Mouse (Mus musculus) brain, embryonic 14.5 days (tissue): ENCODE results near the gene Arhgef12. TPM values are rescaled to one million over a fixed set of nuclear protein-coding genes. Genes with fewer than 3 reads are reported as not detected.
A peak's percentile ranks its signal among the peaks of the same experiment; 100 is the strongest.
"Not testable (repeated sequence)": the region's sequence is repeated elsewhere in the genome, so short reads cannot be mapped to it uniquely, and the experiment has no call there.

Source experiments
- DNase-seq: peaks from one replicate; pipeline ENCODE4 v3.0.0-alpha.2; 2011; ENCODE audit warnings: low read depth
- CTCF ChIP-seq: fragments of 200-500 bp; IDR thresholded peaks from 2 replicates; pipeline ENCODE4 v1.5.1; 2012; ENCODE audit warnings: inconsistent platforms, mild to moderate bottlenecking, moderate library complexity, borderline replicate concordance; ENCODE audit not compliant: insufficient read depth, insufficient read length; ENCODE audit errors: extremely low read depth
- POLR2A ChIP-seq: fragments of 200-500 bp; IDR thresholded peaks from 2 replicates; pipeline ENCODE4 v1.6.1; 2012; ENCODE audit warnings: mild to moderate bottlenecking, inconsistent platforms, borderline replicate concordance; ENCODE audit not compliant: poor library complexity, insufficient read depth, insufficient read length, severe bottlenecking; ENCODE audit errors: extremely low read depth
- polyA plus RNA-seq: library from polyadenylated mRNA; depleted of rRNA; stranded (reverse); fragments of >200 nt; gene quantifications from 2 replicates; pipeline ENCODE4 v1.2.3, GENCODE M21; 2012

Arhgef12 gene
- polyA plus RNA-seq, 1 experiment, result 61.9 TPM

GRCm38 (mm10) chr9:42968894-42969521, 138.0 kb downstream of the Arhgef12 start:
- TF ChIP-seq POLR2A (no peak), CTCF (no peak)
- no peak for DNase-seq

- no peak for DNase-seq
- no peak for TF ChIP-seq POLR2A
- no peak for TF ChIP-seq CTCF
These were observed 139.3 kb downstream of the Arhgef12 start for GRCm38 (mm10) chr9:42967731-42968130.

GRCm38 (mm10) chr9:42964809-42965208, 142.2 kb downstream of the Arhgef12 start:
- not testable (repeated sequence) for DNase-seq

GRCm38 (mm10) chr9:42964366-42964765, 142.7 kb downstream of the Arhgef12 start:
- DNase-seq, result peak; percentile 63
- TF ChIP-seq CTCF (no peak), POLR2A (no peak)

GRCm38 (mm10) chr9:42962506-42962905, 144.5 kb downstream of the Arhgef12 start:
- no peak for DNase-seq

DNA sequence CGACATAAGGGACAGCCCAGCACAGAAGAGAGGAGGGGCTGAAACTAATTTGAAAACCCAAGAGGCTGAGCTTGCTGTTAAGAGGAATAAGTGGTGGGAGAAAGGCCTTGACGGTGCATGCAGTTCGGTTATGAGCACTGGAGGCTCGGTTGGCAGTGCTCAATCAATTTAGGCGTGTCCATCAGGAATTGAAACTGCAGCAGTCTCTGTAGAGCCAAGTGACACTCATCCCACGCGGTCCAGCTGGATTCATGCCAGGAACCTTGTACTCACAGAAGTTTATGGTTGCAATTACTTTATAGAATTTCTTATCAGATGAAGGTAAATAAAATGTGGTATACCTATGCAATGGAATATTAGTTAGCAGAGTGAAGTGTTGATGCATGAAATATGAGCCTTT, 148.6 kb downstream of the Arhgef12 start:
- DNase-seq, result no peak

More at GRCm38 (mm10) chr9:42962506-42962905, 144.5 kb downstream of the Arhgef12 start:
- TF ChIP-seq CTCF (no peak), POLR2A (no peak)

DNA sequence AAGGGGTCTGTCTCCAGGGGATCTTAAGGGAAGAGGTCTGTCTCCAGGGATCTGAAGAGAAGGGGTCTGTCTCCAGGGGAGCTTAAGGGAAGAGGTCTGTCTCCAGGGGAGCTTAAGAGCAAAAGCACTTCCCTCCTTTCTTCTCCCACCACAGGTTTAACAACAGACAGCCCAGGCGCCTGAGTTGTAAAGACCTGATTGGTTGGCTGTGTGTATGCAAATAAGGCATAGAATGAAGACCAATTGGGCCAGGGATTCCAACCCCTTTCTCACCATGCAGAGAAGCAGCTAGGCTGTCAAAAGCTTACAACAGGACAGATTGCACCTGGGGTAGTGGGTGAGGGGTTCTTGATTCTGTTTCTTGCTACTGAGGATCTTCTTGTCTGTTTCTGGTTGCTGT, 158.7 kb downstream of the Arhgef12 start:
- no peak for TF ChIP-seq CTCF
- no peak for TF ChIP-seq POLR2A
- DNase-seq, result no peak

More for the DNA sequence above, 148.6 kb downstream of the Arhgef12 start:
- TF ChIP-seq POLR2A (no peak), CTCF (no peak)

- no peak for DNase-seq
- TF ChIP-seq CTCF (no peak), POLR2A (no peak)
These were observed 161.9 kb downstream of the Arhgef12 start for GRCm38 (mm10) chr9:42945174-42945573.

DNA sequence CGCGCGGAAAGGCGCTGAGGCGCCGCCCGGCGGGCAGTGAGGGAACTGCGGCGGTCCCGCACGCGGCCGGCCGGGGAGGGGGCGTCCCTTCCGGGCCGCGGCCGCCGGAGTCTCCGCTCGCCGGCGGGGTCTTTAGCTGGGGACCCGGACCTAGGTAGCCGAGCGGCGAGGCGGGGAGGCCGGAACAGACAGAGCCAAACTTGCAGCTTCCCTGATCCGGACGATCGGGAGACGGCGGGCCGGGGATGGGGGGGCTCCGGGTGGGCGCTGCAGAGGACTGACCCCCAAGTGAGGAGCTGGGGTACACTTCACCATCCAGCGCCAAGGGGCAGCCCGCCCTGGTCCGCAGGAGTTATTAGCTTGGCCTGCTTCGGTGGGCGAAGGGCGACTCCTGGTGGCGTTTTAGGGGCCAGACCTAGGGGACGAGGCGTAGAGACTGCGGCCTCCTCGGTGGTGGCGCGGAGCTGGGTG, 162.5 kb downstream of the Arhgef12 start:
- peak; percentile 95 for DNase-seq
- TF ChIP-seq POLR2A (no peak), CTCF (peak; percentile 99)

GRCm38 (mm10) chr9:42943781-42944535, 163.1 kb downstream of the Arhgef12 start, which contains the start of gene Grik4:
TSS of gene Grik4 (minus strand) at chr9:42944493.
- TF ChIP-seq POLR2A (no peak), CTCF (no peak)
- DNase-seq, result peak; percentile 46

DNA sequence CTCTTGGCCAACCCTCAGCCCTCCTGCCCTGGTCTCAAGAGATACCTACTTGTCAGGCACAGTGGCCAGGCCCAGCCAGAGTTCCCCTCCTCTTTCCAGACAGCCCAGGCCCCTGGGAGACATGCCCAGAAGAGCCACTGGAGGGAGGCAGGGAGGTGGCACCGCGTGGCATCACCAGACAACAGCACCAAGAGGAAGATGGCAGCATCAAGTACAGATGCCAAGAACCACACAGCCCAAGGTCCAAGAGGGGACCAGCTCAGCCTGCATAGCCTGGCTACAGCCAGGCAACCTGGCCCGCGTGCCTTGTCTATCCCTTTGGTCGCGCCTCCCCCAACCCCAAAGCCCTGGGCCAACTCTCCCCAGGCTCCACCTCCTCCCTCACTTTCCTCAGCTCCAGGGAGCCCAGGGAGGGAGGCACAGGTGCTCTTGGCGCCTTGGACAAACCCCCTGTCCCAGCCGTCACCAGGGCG, 163.9 kb downstream of the Arhgef12 start:
- TF ChIP-seq CTCF, result peak; percentile 51; the same call in 1 of the 2 replicates
- no peak for TF ChIP-seq POLR2A
- DNase-seq, result peak; percentile 67
